Mouse (Mus musculus): ENCODE data around the gene Prrt1.

DNA sequence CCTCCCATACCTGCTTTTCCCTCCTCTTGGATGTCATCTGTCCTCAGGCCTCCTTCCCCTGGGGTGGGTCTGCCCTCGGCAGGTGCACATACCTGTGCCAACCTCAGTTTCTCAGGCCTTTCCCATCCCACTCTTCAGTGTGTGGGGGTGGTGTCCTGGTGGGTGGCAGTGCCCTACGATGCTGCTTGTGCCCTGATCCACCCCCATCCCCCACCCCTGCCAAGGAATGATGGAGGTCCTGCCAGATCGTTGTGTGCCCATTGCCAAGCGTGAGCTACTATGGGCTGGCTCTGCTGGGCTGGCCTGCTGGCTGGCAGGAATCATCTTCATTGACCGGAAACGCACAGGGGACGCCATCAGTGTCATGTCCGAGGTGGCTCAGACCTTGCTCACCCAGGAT, 18.3 kb upstream of the Prrt1 start:
- TF ChIP-seq CTCF (IDR thresholded peaks at IDR 0.05; ENCODE audit: borderline replicate concordance, insufficient read depth, low read depth, low read length), result no peak
- TF ChIP-seq POLR2A (IDR thresholded peaks at IDR 0.05; ENCODE audit: borderline replicate concordance, insufficient read depth, low read length), result no peak

Measured in cerebellum, adult 2 months (tissue).